Mouse (Mus musculus) olfactory bulb, adult 2 months (tissue): ENCODE results near the gene Med12l.

Source experiments
- CTCF ChIP-seq: fragments of 200-500 bp; IDR thresholded peaks from 2 replicates; pipeline ENCODE4 v1.5.1; 2012; ENCODE audit warnings: low read depth, mild to moderate bottlenecking, low read length, moderate library complexity; ENCODE audit not compliant: insufficient read depth
- POLR2A ChIP-seq: fragments of 200-500 bp; IDR thresholded peaks from 2 replicates; pipeline ENCODE4 v1.6.1; 2012; ENCODE audit warnings: mild to moderate bottlenecking, low read depth, low read length, moderate library complexity; ENCODE audit not compliant: insufficient read depth

GRCm38 (mm10) chr3:59113973-59114517 is 108.4 kb downstream of the Med12l start:
- TF ChIP-seq CTCF (no peak), POLR2A (no peak)
